Mouse (Mus musculus): ENCODE results near the gene Shmt2. TPM values are rescaled to one million over a fixed set of nuclear protein-coding genes. Genes with fewer than 3 reads are reported as not detected.

Gene Shmt2
- polyA plus RNA-seq, 1 experiment: 57.7 TPM

GRCm38 (mm10) chr10:127490160-127491127 is 31.8 kb downstream of the Shmt2 start:
- no peak for DNase-seq
- Histone ChIP-seq H3K4me3 (replicated peaks; ENCODE audit: extremely low read depth, low read depth, low read length) (no peak overlapping the region), H3K4me1 (ENCODE audit: control insufficient read depth, insufficient read depth, low read length) (no peaks in the 10 kb centered on the region)
- 92% methylated on average over 18 of the region's 18 CpGs for WGBS
- no peak for TF ChIP-seq POLR2A (IDR thresholded peaks at IDR 0.05; ENCODE audit: borderline replicate concordance, extremely low read depth, low read depth, low read length)
- TF ChIP-seq CTCF (IDR thresholded peaks at IDR 0.05; ENCODE audit: insufficient read depth, low read length): no peak

GRCm38 (mm10) chr10:127488856-127489255 is 33.4 kb downstream of the Shmt2 start:
- H3K4me3 ChIP-seq (replicated peaks; ENCODE audit: extremely low read depth, low read depth, low read length): no peak overlapping the region
- WGBS: 79% methylated on average over 7 of the region's 7 CpGs
- no peak for DNase-seq

GRCm38 (mm10) chr10:127485235-127485634 is 37.0 kb downstream of the Shmt2 start:
- WGBS: 84% methylated on average over 10 of the region's 10 CpGs
- DNase-seq: no peak
- H3K4me3 ChIP-seq (replicated peaks; ENCODE audit: extremely low read depth, low read depth, low read length): no peak overlapping the region
- TF ChIP-seq CTCF (IDR thresholded peaks at IDR 0.05; ENCODE audit: insufficient read depth, low read length): no peak
- TF ChIP-seq POLR2A (IDR thresholded peaks at IDR 0.05; ENCODE audit: borderline replicate concordance, extremely low read depth, low read depth, low read length): no peak
- no peaks in the 10 kb centered on the region for H3K4me1 ChIP-seq (ENCODE audit: control insufficient read depth, insufficient read depth, low read length)

More at GRCm38 (mm10) chr10:127488856-127489255, 33.4 kb downstream of the Shmt2 start:
- no peak for TF ChIP-seq POLR2A (IDR thresholded peaks at IDR 0.05; ENCODE audit: borderline replicate concordance, extremely low read depth, low read depth, low read length)
- no peak for TF ChIP-seq CTCF (IDR thresholded peaks at IDR 0.05; ENCODE audit: insufficient read depth, low read length)
- no peaks in the 10 kb centered on the region for H3K4me1 ChIP-seq (ENCODE audit: control insufficient read depth, insufficient read depth, low read length)

GRCm38 (mm10) chr10:127480833-127481813 is 41.1 kb downstream of the Shmt2 start:
- 49% methylated on average over 19 of the region's 19 CpGs for WGBS
- no peak for TF ChIP-seq CTCF (IDR thresholded peaks at IDR 0.05; ENCODE audit: insufficient read depth, low read length)
- TF ChIP-seq POLR2A (IDR thresholded peaks at IDR 0.05; ENCODE audit: borderline replicate concordance, extremely low read depth, low read depth, low read length): no peak
- Histone ChIP-seq H3K4me3 (replicated peaks; ENCODE audit: extremely low read depth, low read depth, low read length) (no peak overlapping the region), H3K4me1 (ENCODE audit: control insufficient read depth, insufficient read depth, low read length) (no peaks in the 10 kb centered on the region)
- peak; percentile 28 for DNase-seq

- no peaks in the 10 kb centered on the region for H3K4me1 ChIP-seq (ENCODE audit: control insufficient read depth, insufficient read depth, low read length)
- TF ChIP-seq POLR2A (IDR thresholded peaks at IDR 0.05; ENCODE audit: borderline replicate concordance, extremely low read depth, low read depth, low read length) (no peak), CTCF (IDR thresholded peaks at IDR 0.05; ENCODE audit: insufficient read depth, low read length) (no peak)
- 95% methylated on average over 4 of the region's 4 CpGs for WGBS
- H3K4me3 ChIP-seq (replicated peaks; ENCODE audit: extremely low read depth, low read depth, low read length): no peak overlapping the region
- DNase-seq: no peak
Observed at GRCm38 (mm10) chr10:127479131-127479530, 43.1 kb downstream of the Shmt2 start.

- Histone ChIP-seq H3K4me3 (replicated peaks; ENCODE audit: extremely low read depth, low read depth, low read length) (no peak overlapping the region), H3K4me1 (ENCODE audit: control insufficient read depth, insufficient read depth, low read length) (no peaks in the 10 kb centered on the region)
- 84% methylated on average over 7 of the region's 7 CpGs for WGBS
- no peak for TF ChIP-seq CTCF (IDR thresholded peaks at IDR 0.05; ENCODE audit: insufficient read depth, low read length)
- TF ChIP-seq POLR2A (IDR thresholded peaks at IDR 0.05; ENCODE audit: borderline replicate concordance, extremely low read depth, low read depth, low read length): no peak
- DNase-seq: no peak
Observed at GRCm38 (mm10) chr10:127477301-127477700, 44.9 kb downstream of the Shmt2 start.

GRCm38 (mm10) chr10:127476541-127476940 is 45.7 kb downstream of the Shmt2 start:
- DNase-seq: no peak
- no peaks in the 10 kb centered on the region for H3K4me1 ChIP-seq (ENCODE audit: control insufficient read depth, insufficient read depth, low read length)
- 84% methylated on average over 3 of the region's 3 CpGs for WGBS
- TF ChIP-seq POLR2A (IDR thresholded peaks at IDR 0.05; ENCODE audit: borderline replicate concordance, extremely low read depth, low read depth, low read length) (no peak), CTCF (IDR thresholded peaks at IDR 0.05; ENCODE audit: insufficient read depth, low read length) (no peak)
- H3K4me3 ChIP-seq (replicated peaks; ENCODE audit: extremely low read depth, low read depth, low read length): no peak overlapping the region

GRCm38 (mm10) chr10:127475175-127475574 is 47.1 kb downstream of the Shmt2 start:
- TF ChIP-seq CTCF (IDR thresholded peaks at IDR 0.05; ENCODE audit: insufficient read depth, low read length) (no peak), POLR2A (IDR thresholded peaks at IDR 0.05; ENCODE audit: borderline replicate concordance, extremely low read depth, low read depth, low read length) (no peak)
- H3K4me3 ChIP-seq (replicated peaks; ENCODE audit: extremely low read depth, low read depth, low read length): no peak overlapping the region
- WGBS: 94% methylated on average over 4 of the region's 4 CpGs
- no peaks in the 10 kb centered on the region for H3K4me1 ChIP-seq (ENCODE audit: control insufficient read depth, insufficient read depth, low read length)
- no peak for DNase-seq

- WGBS: 71% methylated on average over 9 of the region's 9 CpGs
- TF ChIP-seq POLR2A (IDR thresholded peaks at IDR 0.05; ENCODE audit: borderline replicate concordance, extremely low read depth, low read depth, low read length) (no peak), CTCF (IDR thresholded peaks at IDR 0.05; ENCODE audit: insufficient read depth, low read length) (no peak)
- Histone ChIP-seq H3K4me1 (ENCODE audit: control insufficient read depth, insufficient read depth, low read length) (no peaks in the 10 kb centered on the region), H3K4me3 (replicated peaks; ENCODE audit: extremely low read depth, low read depth, low read length) (no peak overlapping the region)
- no peak for DNase-seq
Observed at GRCm38 (mm10) chr10:127472722-127473121, 49.5 kb downstream of the Shmt2 start.
